Mouse (Mus musculus): Measurements from ENCODE around the gene Wnt7b.

Gene Wnt7b

DNA sequence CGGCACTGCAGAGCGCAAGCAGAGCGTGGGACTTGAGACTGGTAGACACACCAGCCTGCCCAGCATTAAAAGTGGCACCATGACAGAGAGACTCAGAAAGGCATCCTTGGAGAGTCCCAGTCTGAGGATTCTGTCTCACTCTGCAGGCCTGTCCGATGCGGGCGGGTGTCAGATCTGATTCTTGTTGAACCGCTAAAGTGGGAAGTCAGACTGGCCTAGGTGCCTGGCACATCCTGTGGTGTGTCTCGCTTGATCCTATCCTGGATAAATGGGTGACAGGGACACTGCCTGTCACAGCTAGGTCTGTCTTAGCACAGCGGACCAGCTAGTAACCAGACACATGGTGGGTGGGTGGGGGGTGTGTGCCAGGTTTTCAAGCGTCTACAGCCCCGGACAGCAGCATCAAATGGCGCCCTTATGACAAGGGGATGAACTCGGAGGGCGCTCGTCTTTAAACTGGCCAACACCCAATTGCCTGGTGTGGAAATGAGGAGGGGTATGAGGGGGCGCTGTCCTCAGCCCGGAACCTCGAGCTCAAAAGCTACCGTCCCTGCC, at the start of gene Wnt7b:
TSS of gene Wnt7b (minus strand) at position 118 of the 555 bp plus-strand sequence.
- DNase-seq (ENCODE audit: low read depth, low spot score): no peak

DNA sequence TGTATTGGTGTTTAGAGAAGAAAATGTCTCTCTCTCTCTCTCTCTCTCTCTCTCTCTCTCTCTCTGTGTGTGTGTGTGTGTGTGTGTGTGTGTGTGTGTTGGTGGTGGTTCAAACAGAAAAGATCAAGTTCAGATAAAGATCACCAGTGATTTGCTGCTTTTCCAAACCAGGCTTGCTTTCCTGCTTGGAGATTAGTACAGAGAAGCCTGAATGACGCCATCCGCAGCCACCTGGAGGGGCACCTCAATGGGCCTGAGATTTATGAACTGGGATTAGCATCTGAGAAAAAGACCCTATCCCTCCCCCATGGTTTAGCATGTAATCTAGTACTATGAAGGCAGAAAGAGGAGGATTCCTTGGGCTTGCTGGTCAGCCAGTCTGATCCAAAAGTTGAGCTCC, 49.3 kb upstream of the Wnt7b start:
- no peak for DNase-seq (ENCODE audit: low read depth, low spot score)

DNA sequence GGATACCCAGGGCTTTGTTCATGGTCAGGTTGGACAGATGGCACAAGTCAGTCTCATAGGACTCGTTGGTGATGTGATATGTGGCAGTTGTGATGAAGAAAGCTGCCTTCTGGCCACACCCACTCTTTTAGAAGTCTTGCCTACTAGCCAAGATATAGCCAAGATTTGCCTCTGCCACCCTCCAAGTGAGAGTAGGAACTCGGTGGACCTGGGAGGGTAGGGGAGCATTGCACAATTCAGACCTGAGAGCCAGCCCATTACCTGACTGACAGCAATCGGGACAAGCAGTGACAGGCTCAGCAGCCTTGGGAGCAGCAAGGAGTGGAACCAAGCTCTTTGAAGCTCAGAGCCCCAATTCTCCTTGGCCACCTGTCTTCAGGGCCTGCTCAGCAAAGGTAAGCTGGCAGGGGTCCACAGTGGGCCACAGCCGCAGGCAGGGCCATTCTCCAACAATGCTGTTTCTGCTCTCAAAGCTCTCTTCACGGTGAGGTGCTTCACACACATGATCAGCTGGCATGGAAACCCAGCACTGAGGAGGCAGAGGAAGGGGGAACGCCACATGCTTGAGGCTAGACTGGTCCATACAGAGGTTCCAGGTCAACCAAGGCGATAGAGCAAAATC, 47.8 kb upstream of the Wnt7b start:
- DNase-seq (ENCODE audit: low read depth, low spot score): no peak

DNA sequence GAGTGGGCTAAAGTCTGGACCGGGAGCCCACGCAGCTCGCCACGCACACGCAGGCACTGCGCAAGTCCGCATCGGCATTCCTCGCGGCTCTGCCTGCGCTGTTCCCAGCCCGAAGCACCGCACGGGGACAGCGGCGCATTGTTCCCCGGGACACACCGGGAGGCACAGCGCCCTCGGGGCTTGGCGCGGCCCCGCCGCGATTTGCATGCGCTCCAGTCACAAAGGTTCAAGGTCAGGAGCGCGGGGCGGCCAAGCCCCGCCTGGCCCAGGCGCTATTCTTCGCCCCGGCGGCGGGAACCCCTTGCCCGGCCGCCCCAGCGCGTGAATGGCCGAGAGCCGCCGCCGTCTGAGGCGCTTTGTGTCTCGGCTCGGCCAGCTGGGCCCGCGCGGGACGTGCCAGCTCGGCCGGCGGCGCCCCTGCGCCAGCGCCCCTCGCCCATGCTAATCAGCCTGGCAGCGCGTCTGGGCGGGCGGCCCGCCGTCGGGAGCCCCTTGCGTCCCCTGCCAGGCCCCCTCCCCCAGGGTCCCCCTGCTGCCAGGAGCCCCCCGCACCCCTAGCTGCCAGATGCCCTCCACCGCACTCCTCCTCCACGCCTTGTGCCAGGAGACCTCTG, 43.5 kb upstream of the Wnt7b start:
- DNase-seq (ENCODE audit: low read depth, low spot score): no peak

DNA sequence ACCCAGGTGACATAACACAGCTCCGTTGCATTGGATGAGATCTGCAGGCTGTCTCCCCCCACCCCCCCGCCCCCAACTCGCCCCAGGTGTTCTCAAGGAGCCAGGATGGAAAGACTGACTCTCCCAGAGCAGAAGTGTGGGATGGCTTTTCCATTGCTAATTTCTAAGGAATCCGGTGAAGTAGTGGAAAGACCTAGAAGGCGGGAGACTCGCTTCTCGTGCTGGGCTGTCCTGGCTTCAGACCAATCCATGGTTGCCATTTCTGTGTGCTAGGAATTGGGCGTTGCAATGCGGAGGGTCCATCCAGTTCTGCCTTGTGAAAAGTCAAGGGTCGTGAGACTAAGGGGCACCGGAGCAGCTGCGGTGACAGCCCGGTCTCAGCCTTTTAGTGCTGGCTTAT, 39.9 kb upstream of the Wnt7b start:
- DNase-seq (ENCODE audit: low read depth, low spot score): no peak

DNA sequence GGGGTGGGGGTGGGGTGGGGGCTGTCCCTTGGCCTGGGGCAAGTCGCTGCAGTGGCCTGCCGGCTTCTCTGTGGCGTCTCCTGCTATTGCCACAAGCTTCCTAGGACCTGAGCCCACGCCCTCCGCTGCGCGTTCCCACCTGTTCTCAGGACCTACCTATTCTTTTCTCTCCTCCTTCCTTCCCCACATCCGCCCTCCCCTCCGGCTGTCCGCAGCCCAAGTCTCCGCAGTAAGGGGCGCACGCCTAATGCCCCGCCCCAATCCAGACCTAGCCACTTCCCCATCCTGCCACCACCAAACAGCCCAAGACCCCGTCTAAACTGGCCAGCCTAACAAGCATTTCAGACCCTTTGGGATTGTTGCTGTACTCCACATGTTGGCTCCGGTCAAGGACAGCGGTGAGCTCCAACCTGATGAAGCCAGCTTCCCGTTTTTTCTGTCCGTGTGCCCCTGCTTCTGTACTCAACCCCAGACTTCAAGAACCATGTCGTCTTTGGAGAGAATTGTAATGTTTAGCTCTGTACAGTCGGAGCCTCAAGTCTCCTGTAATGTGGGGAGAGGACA, 33.3 kb upstream of the Wnt7b start:
- no peak for DNase-seq (ENCODE audit: low read depth, low spot score)

DNA sequence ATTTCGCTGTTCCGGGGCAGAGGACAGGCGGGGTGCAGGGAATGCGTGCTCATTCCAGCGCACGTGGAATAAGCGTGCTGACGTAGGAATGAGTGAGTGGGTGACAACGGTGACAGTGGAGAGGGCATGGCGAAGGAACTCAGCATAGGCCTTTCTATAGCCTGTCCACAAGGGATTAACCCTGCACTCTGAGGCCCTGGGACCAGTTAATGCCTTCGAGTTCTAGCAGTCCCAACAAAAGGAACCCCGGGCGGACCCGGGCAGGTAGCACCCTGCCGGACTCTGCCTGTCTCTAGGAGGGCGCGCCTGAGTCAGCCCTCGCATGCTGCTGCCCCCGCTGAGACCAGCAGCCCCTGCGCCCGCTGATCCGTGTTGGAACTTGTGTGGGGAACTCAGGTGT, 32.8 kb upstream of the Wnt7b start:
- no peak for DNase-seq (ENCODE audit: low read depth, low spot score)

DNA sequence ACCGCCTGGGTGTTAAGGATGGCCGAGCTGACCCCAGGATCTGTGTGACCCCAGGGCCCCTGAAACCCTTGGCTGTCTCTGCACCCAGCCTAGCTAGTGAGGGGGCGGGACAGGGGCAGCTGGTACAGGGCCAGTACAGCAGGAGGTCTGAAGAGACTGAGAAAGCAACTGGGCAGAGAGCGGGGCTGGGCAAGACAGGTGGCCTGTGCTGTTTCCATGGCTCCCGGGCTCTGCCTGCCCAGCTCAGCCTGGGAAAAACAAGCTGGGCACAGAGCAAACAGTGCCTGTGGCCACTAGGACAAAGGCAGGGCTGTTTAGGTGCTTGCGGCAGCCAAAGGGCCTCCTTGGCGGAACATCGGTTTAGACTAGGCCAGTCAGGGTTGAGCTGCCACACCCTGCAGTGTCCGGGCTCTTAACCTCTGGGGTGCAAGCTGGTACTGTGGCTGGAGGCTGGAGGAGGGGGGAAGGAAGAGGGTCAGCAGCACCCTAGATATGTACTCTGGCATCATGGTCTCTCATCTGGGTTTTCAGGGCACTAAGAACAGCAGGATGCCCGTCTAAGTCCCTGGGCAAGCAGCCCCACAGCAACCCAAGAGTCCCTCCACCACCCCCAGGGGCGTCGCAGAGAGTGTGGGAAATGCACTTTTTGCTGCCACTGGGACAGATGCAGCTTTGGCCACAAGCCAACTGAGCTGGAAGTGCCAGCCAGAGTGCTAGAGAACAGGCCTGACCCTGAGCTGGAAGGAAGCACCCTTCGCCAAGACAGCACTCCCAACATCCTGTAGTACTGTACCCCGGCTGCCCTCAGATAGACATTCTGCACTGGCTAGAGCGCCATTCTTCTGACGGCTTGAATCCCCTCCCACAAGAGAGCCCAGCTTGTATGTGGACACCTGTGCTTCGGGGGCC, 31.3 kb upstream of the Wnt7b start:
- DNase-seq (ENCODE audit: low read depth, low spot score): no peak

DNA sequence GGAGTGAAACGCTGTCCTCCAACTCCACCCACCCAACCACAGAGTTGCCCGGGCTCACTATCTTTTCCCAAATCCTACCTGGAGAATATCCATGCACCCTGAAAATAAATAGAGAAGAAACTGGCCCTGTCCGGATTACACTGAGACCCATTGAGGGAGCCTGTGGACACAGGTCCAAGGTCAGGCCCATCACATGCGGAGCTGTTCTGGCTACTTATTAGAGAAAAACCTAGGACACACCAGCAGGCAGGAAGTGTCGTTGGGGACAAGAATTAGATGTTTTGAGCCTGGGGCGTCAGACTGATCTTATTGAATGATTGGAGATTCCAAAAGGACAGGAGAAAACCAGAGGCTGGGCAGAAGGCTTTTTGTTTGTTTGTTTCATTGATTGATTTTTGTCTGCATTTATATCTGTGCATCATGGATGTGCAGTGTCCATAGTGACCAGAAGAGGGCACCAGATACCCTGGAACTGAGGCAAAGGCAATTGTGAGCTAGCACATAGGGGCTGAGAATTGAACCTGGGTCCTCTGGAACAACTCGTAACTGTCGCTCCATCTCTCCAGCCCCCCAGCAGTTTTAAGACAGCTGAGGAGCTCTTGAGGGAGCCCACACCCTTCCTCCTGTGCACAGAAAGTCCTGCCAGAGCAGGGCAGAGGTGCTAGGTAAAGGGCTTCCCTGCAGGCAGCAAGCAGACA, 30.5 kb upstream of the Wnt7b start:
- peak; percentile 53 for DNase-seq (ENCODE audit: low read depth, low spot score)

DNA sequence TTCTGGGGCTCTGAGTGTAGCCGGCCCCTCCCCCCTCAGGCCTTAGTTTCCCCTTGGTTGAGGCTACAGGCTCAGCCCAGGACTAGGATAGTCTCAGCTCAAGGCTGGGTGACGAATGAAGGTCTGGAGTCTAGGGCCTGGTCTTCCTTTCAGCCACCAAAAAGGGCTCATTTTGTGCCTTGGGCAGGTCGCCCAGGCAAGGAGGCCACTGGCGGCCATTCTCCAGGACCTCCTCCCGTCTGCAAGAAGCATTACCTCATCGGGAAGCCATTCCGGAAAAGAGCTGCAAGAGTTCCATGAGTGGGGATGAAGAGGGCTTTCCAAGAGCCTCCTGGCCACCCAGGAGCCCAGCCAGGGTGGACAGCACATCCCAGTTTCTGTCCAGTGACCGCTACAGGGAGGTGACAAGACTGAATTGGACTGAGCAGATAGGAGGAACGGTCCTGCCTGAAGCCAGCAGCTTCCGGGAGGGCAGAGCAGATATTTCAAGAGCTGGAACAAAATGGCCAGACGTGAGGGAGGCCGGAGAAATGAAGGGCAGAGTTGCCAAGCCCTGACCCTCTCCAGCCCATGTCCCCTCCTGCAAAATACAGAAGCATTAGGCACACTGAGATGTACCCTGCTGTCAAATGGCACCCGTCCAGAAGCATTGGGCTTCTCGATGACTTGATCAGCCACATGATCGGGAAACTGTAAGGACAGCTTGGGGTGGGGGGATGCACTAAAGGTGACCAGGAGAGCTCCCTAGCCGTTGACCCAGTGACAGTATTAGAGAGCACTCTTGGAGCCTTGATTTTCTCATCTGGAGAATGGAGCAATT, 29.6 kb upstream of the Wnt7b start:
- DNase-seq (ENCODE audit: low read depth, low spot score): no peak

DNA sequence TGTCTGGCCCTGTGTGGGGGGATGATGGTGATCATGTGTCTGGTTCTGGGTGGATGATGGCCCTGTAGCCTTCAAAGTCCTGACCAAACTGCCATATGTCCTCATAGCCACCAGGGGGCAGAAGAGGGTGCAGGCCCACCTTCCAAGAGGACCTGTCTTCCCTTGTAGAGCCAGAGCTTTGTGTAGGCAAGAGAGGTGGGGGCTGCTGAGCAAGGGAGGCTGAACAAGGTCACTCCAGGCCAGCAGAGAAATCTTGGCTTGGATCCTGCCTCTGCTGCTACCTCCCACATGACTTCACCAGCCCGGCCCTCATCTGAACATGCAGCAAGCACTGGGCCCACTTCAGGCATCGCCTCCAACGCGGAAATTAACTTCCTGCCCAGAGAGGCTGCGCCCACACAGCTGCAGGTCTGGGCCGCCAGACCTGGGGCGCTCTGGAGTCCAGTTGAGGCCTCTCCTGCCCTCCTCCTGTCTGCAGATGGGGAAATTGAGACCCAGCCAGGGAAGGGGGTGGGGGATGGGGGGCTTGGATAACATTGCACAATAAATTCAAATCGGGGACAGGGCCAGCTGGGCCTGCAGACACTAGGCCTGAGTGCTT, 28.4 kb upstream of the Wnt7b start:
- peak; percentile 82 for DNase-seq (ENCODE audit: low read depth, low spot score)

DNA sequence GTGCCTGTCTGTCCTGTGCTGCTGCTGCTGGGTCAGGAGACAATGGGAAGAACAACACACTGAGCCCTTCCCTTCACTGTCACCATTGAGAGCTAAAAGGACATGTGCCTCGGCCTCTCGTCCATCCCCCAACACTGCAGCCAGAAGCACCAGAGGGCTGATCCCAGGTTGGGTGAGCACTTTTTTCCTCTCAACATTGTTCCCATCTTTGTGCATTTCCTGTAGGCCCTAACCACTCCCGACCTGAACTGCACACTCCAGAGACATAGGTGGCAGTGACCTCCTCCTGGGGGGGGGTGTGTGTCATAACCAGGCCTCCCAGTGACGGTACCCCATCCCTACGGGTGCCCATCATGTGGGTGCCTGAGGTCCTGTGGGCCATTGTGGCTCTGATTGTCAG, 27.8 kb upstream of the Wnt7b start:
- DNase-seq (ENCODE audit: low read depth, low spot score): no peak

DNA sequence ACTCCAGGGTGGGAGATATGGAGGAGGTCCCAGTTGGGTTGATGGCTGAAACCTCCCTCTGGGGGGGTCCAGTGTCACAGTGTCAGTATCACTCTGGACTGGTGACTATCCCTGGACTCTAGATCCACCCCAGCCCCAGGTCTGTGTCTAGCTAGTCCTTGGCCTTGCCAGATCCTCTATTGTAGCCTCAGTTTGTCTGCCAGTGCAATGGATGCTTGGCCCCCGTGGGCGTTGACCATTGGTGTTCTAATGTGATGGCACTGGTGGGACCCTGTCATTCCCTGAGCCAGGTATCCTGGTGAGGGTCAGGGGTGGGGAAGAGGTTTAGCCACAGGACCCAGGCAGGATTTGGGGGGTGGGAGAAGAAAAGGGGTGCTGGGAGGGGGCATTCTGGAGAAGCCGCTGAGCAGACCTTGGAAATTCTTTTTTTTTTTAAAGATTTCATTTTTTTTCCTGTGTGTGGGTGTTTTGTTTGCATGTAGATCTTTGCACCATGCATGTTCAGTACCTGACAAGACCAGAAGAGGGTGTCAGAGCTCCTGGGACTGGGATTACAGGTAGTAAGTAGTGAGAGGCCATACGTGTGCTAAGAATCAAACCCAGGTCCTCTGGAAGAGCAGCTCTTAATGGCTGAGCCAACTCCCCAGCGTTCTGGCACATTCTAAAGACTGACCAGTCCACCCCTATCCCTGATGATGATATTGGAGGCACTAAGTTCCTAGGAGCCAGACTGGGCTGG, 27.2 kb upstream of the Wnt7b start:
- peak; percentile 18 for DNase-seq (ENCODE audit: low read depth, low spot score)

DNA sequence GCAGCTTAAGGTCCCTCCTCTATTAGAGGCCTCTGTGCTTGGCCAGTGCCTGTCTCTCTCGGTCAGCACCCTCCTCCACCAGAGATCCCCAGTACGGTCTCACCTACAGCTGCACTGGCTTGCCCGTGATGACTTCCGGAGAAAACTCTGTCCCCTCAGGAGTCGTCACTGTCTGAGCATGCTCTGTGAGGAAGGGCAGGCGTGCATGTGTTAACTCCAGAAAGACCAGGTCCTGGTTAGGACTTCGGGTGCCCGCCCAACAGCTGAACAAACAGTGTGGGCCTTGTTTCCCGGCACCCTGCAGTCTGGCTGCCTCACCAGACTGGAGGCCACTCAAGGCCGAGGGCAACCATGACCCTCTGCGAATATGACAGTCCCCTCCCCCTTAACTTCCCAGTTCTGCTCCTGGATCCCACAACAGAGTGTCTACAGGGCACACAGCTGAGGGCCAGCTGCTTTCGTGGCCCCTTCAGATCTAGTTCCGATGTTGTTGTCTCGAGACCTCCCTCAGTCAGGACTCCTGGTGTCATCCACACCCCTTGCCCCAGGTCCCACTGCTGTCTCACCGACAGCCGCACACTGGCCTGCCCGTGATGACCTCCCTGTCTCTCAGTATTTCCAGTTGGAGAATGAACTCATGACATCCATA, 23.8 kb upstream of the Wnt7b start:
- no peak for DNase-seq (ENCODE audit: low read depth, low spot score)

DNA sequence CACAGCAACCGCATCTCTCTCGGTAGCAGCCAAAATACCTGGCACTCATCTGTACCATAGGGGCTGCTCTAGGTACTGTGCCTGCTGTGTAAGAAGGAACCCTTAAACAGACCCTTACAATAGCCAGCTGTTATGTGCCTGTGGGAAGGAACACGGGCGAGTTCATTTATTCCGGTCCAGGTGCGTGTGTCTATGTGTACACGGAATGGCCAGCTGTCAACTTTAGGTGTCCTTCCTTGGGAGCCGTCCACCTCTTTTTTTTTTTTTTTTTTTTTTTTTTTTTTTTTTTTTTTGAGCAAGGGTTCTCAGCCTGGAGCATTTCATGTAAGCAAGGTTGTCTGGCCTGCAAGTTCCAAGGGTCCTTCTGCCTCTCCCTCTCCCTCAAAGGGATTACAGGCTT, 22.7 kb upstream of the Wnt7b start:
- DNase-seq (ENCODE audit: low read depth, low spot score): no peak

DNA sequence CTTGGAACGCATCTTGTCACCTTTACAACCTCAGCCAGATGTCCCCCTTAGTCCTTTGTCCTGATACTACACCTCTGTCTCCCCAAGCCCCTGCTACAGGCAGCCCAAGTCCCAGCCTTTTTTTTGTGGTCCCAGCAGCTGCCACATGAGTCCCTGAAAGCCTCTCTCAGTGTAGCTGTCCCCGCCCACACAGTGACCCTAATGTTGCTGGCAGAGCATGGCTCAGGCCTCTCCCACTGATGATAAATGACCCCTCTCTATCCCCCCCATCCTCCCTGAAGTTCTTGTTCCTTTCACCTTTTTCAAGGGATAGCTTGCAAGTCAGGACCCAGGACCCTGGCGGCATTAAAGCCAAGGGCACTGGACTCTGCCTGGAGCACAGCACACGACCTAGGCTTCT, 22.2 kb upstream of the Wnt7b start:
- no peak for DNase-seq (ENCODE audit: low read depth, low spot score)

DNA sequence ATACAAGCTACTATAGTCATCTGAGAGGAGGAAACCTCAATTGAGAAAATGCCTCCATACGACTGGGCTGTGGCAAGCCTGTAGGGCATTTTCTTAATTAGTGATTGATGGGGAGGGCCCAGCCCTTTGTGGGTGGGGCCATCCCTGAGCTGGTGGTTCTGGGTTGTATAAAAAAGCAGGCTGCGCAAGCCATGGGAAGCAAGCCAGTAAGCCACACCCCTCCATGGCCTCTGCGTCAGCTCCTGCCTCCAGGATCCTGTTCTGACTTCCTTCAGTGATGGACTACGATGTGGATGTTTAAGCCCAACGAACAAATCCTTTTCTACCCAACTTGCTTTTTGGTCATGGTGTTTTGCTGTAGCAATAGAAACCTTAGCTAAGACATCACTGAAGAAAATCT, 21.1 kb upstream of the Wnt7b start:
- peak; percentile 19 for DNase-seq (ENCODE audit: low read depth, low spot score)

DNA sequence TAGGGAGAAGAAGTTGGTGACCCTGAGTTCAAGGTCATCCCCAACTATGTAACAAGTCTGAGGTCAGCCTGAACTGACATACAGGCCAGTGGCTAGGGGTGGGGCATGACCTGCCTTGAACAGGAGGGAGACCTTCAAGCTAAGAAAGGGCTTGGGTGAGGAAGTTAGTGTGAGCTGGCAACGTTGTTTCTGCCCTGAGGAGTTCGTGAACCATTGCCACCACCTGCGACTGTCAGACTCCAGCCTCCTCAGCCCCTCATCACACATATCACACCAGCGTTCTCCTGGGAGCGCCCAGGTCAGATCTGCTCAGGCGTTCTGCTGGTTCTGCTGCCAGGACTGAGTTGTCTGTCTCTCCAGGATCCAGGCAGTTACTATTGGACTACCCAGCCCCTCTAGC, 20.5 kb upstream of the Wnt7b start:
- no peak for DNase-seq (ENCODE audit: low read depth, low spot score)

DNA sequence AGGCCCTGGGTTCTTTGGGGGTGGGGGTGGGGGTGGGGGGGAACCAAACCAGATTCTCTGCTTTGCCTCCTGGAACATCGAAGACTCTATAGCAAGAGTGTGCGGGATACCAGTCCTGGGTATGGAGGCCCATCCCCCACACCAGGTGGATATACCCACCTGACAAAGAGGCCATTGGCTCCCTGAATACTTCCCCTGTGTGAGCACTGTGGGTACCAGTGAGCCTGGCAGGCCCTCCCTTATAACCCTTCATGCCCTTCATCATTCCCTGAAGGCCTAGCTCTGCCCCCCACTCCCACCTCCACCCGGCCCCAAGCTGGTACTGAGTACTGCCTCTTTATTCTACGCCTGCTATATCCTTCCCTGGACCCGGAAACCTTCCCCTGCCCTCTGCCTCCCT, 19.7 kb upstream of the Wnt7b start:
- no peak for DNase-seq (ENCODE audit: low read depth, low spot score)
